Mouse (Mus musculus) myocyte (in vitro differentiated cells): ENCODE measurements around the gene Vps13d. TPM values are rescaled to one million over a fixed set of nuclear protein-coding genes. Genes with fewer than 3 reads are reported as not detected.

Source experiments
- H3K27me3 ChIP-seq: one replicate; pipeline ENCODE4 v1.6.1; 2011; ENCODE audit not compliant: control insufficient read depth, insufficient read depth, insufficient read length
- H3K36me3 ChIP-seq: one replicate; pipeline ENCODE4 v1.6.1; 2011; ENCODE audit not compliant: control insufficient read depth, insufficient read depth
- H3K4me2 ChIP-seq: one replicate; pipeline ENCODE4 v1.6.1; 2011; ENCODE audit warnings: low read depth, control low read depth
- H3K4me3 ChIP-seq: one replicate; pipeline ENCODE4 v1.5.1; 2011; ENCODE audit warnings: mild to moderate bottlenecking, control low read depth, moderate library complexity
- H3K79me2 ChIP-seq: one replicate; pipeline ENCODE4 v1.6.1; 2011; ENCODE audit not compliant: control insufficient read depth, insufficient read depth
- H3ac ChIP-seq: one replicate; pipeline ENCODE4 v1.6.1; 2011; ENCODE audit not compliant: control insufficient read depth, insufficient read length
- CEBPB ChIP-seq: IDR thresholded peaks from 2 replicates; pipeline ENCODE4 v1.6.1; 2011; ENCODE audit warnings: mild to moderate bottlenecking, moderate library complexity; ENCODE audit not compliant: poor library complexity, insufficient read depth, severe bottlenecking
- E2F4 ChIP-seq: IDR thresholded peaks from one replicate; pipeline ENCODE4 v1.6.1; 2011; ENCODE audit warnings: mild to moderate bottlenecking, control low read depth, moderate library complexity; ENCODE audit not compliant: insufficient read depth
- MAX ChIP-seq: IDR thresholded peaks from one replicate; pipeline ENCODE4 v1.6.1; 2011; ENCODE audit warnings: low read depth, mild to moderate bottlenecking, control low read depth
- MYOD1 ChIP-seq, 3 experiments: IDR thresholded peaks; one replicate each; pipeline ENCODE4 v1.6.1; 2011; ENCODE audit warnings: control low read depth in 2 of 3, low read depth in 2 of 3, mild to moderate bottlenecking in 2 of 3, moderate library complexity in 1 of 3; ENCODE audit not compliant: insufficient read length in 2 of 3, control insufficient read depth in 1 of 3
- MYOG ChIP-seq, 3 experiments: IDR thresholded peaks; one replicate each; pipeline ENCODE4 v1.6.1; 2011; ENCODE audit warnings: control low read depth in 2 of 3, low read depth in 2 of 3, mild to moderate bottlenecking in 2 of 3; ENCODE audit not compliant: insufficient read length in 2 of 3, control insufficient read depth in 1 of 3, insufficient read depth in 1 of 3
- POLR2A ChIP-seq: IDR thresholded peaks from one replicate; pipeline ENCODE4 v1.6.1; 2011; ENCODE audit warnings: low read depth, mild to moderate bottlenecking, control low read depth, moderate library complexity; ENCODE audit not compliant: insufficient read length
- POLR2AphosphoS2 ChIP-seq: IDR thresholded peaks from one replicate; pipeline ENCODE4 v1.6.1; 2011; ENCODE audit warnings: low read depth, control low read depth; ENCODE audit not compliant: insufficient read length
- REST ChIP-seq: IDR thresholded peaks from one replicate; pipeline ENCODE4 v1.6.1; 2011; ENCODE audit warnings: mild to moderate bottlenecking, control low read depth, moderate library complexity; ENCODE audit not compliant: insufficient read depth, insufficient read length
- SRF ChIP-seq: IDR thresholded peaks from one replicate; pipeline ENCODE4 v1.6.1; 2011; ENCODE audit warnings: low read depth; ENCODE audit not compliant: control insufficient read depth, insufficient read length
- TCF12 ChIP-seq: IDR thresholded peaks from one replicate; pipeline ENCODE4 v1.6.1; 2011; ENCODE audit warnings: mild to moderate bottlenecking, control low read depth; ENCODE audit not compliant: poor library complexity, insufficient read depth, severe bottlenecking
- TCF3 ChIP-seq: IDR thresholded peaks from one replicate; pipeline ENCODE4 v1.6.1; 2011; ENCODE audit warnings: low read depth, control low read depth; ENCODE audit not compliant: insufficient read length
- USF1 ChIP-seq: IDR thresholded peaks from one replicate; pipeline ENCODE4 v1.6.1; 2011; ENCODE audit warnings: low read depth, mild to moderate bottlenecking, control low read depth, moderate library complexity
- polyA plus RNA-seq: library from polyadenylated mRNA; unstranded; fragments of >200 nt; fragmentation: generic; extraction: Trizol; gene quantifications from one replicate; pipeline ENCODE4 v1.2.1, GENCODE M21; 2012; ENCODE audit warnings: missing spikeins

Vps13d gene
- polyA plus RNA-seq, 1 experiment = 20.0 TPM

- H3K27me3 ChIP-seq = no peaks in the 10 kb centered on the region
- no peak for TF ChIP-seq POLR2A
- no peak for TF ChIP-seq SRF
- no peak for TF ChIP-seq MYOD1 (IDR thresholded peaks at IDR 0.05; ENCODE audit: control insufficient read depth in 1 of 3, insufficient read length in 2 of 3, low read depth in 2 of 3)
- TF ChIP-seq REST = no peak
- TF ChIP-seq MYOG (IDR thresholded peaks at IDR 0.05; ENCODE audit: control insufficient read depth in 1 of 3, insufficient read depth in 1 of 3, insufficient read length in 2 of 3, low read depth in 2 of 3) = no peak
- no peak for TF ChIP-seq MAX
- TF ChIP-seq USF1 = no peak
- TF ChIP-seq CEBPB = no peak
- no peak for TF ChIP-seq E2F4
- TF ChIP-seq TCF3 = no peak
- no peak for TF ChIP-seq POLR2AphosphoS2
- TF ChIP-seq TCF12 = no peak
- no peak overlapping the region for H3K4me3 ChIP-seq
- no peak overlapping the region for H3ac ChIP-seq
- peaks cover 15% of the 10 kb centered on the region for H3K36me3 ChIP-seq
- no peaks in the 10 kb centered on the region for H3K79me2 ChIP-seq
- no peak overlapping the region for H3K4me2 ChIP-seq
These were observed 180.8 kb downstream of the Vps13d start for GRCm38 (mm10) chr4:145013760-145014631.

GRCm38 (mm10) chr4:145013187-145013586 lies 181.6 kb downstream of the Vps13d start:
- H3ac ChIP-seq = no peak overlapping the region
- no peak overlapping the region for H3K4me2 ChIP-seq
- no peaks in the 10 kb centered on the region for H3K79me2 ChIP-seq
- H3K27me3 ChIP-seq = no peaks in the 10 kb centered on the region
- no peak for TF ChIP-seq SRF
- TF ChIP-seq POLR2AphosphoS2 = no peak
- TF ChIP-seq MYOD1 (IDR thresholded peaks at IDR 0.05; ENCODE audit: control insufficient read depth in 1 of 3, insufficient read length in 2 of 3, low read depth in 2 of 3) = no peak
- no peak for TF ChIP-seq MYOG (IDR thresholded peaks at IDR 0.05; ENCODE audit: control insufficient read depth in 1 of 3, insufficient read depth in 1 of 3, insufficient read length in 2 of 3, low read depth in 2 of 3)
- H3K4me3 ChIP-seq = no peak overlapping the region
- peaks cover 12% of the 10 kb centered on the region for H3K36me3 ChIP-seq

GRCm38 (mm10) chr4:145011156-145011555 lies 183.6 kb downstream of the Vps13d start:
- Histone ChIP-seq H3K4me2 (no peak overlapping the region), H3K36me3 (peaks cover 7% of the 10 kb centered on the region), H3K27me3 (no peaks in the 10 kb centered on the region), H3ac (no peak overlapping the region), H3K4me3 (no peak overlapping the region), H3K79me2 (no peaks in the 10 kb centered on the region)
- no peak for TF ChIP-seq USF1

- no peak overlapping the region for H3K4me2 ChIP-seq
- no peaks in the 10 kb centered on the region for H3K36me3 ChIP-seq
- no peak overlapping the region for H3K4me3 ChIP-seq
- H3ac ChIP-seq = no peak overlapping the region
- no peaks in the 10 kb centered on the region for H3K79me2 ChIP-seq
- no peaks in the 10 kb centered on the region for H3K27me3 ChIP-seq
- TF ChIP-seq MYOG (IDR thresholded peaks at IDR 0.05; ENCODE audit: control insufficient read depth in 1 of 3, insufficient read depth in 1 of 3, insufficient read length in 2 of 3, low read depth in 2 of 3) (no peak), CEBPB (no peak), SRF (no peak), MYOD1 (IDR thresholded peaks at IDR 0.05; ENCODE audit: control insufficient read depth in 1 of 3, insufficient read length in 2 of 3, low read depth in 2 of 3) (no peak), REST (no peak), TCF12 (no peak), POLR2A (no peak), TCF3 (no peak), E2F4 (no peak), MAX (no peak), POLR2AphosphoS2 (no peak)
These were observed 184.9 kb downstream of the Vps13d start for GRCm38 (mm10) chr4:145009934-145010333.

DNA sequence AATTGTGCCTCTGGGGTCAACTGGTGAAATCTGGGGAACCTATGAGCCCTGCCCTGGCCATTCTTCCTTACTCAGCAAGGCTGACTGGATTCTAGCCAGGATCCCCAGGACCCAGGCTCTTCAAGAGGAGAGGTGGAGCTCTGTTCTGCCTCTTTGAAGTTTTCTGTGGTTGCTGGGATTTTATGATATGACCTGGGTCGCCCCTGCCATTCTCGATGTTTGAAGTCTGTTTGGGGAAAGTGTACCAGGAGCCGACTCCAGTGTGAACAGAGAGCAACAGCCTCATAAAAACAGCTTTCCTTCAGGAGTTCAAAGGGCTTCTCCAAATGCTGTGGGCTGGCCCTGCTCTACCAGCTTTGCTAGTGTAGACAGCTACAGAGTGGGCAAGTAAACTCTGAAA lies 185.4 kb downstream of the Vps13d start:
- TF ChIP-seq POLR2A (no peak), TCF12 (no peak), POLR2AphosphoS2 (no peak)
- no peak overlapping the region for H3K4me2 ChIP-seq
- H3ac ChIP-seq = no peak overlapping the region
- no peak overlapping the region for H3K4me3 ChIP-seq
- H3K27me3 ChIP-seq = no peaks in the 10 kb centered on the region
- H3K79me2 ChIP-seq = no peaks in the 10 kb centered on the region
- H3K36me3 ChIP-seq = no peaks in the 10 kb centered on the region
